Mouse (Mus musculus): ENCODE measurements around the gene Lpin3. TPM values are rescaled to one million over a fixed set of nuclear protein-coding genes. Genes with fewer than 3 reads are reported as not detected.
A peak's percentile ranks its signal among the peaks of the same experiment; 100 is the strongest.

Lpin3 gene
- polyA plus RNA-seq (2011; ENCODE audit: insufficient read length, low read depth, missing spikeins) = 3.1 and 4.8 TPM in 2 replicates

DNA sequence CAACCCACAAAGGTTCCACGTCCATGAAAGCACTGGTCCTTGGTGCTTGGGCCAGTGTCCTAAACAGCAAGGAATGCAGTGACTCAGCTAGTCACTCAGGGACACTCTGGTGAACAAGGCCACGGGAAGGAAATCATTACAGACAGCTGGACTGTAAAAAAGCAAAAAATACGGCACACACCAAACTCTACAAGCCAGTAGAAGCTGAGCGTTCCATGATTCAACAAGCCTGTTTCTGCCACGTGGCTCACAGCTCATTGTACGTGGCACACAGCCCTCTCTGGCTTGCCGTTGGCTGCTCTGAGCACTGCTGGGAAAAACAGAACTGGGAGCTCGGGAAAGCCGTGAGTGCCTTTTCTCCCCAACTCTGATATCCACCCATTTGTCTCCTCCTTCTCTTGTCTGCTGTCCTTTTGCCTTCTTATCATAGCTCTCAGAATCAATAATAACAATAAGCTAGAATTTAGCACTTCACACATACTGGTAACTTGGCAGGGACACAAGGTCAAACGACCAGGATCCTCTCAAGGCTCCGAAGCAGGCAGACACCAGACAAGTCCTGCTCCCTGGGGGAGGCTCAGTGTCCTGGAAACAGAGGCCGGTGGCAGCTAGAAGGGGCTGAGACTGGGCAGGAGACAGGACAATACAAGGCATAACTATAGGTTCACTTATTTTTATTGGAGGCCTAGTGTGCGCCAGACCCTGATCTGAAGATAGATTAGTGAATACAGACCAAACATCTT lies at the start of gene Lpin3:
Lpin3 (plus strand) TSS at position 218 of the 743 bp plus-strand sequence.
- peak within 1 kb of the TSS; percentile 79 for H3K27ac ChIP-seq (ENCODE audit: insufficient read depth, low read length)
- no peak within 1 kb of the TSS for H3K4me3 ChIP-seq (ENCODE audit: insufficient read depth, low read length)
- peaks cover 8% of the 10 kb centered on the region; the same call in 1 of the 2 replicates for H3K4me1 ChIP-seq (ENCODE audit: control insufficient read depth, insufficient read depth, low read length)
- TF ChIP-seq POLR2A (IDR thresholded peaks at IDR 0.05; ENCODE audit: low read depth, low read length) (peak; percentile 44; the same call in 1 of the 2 replicates), CTCF (IDR thresholded peaks at IDR 0.05; ENCODE audit: borderline replicate concordance, insufficient read depth, low read length) (no peak)

- Histone ChIP-seq H3K27ac (ENCODE audit: insufficient read depth, low read length) (no peak overlapping the region), H3K4me1 (ENCODE audit: control insufficient read depth, insufficient read depth, low read length) (no peaks in the 10 kb centered on the region), H3K4me3 (ENCODE audit: insufficient read depth, low read length) (no peak overlapping the region)
- TF ChIP-seq POLR2A (IDR thresholded peaks at IDR 0.05; ENCODE audit: low read depth, low read length) (no peak), CTCF (IDR thresholded peaks at IDR 0.05; ENCODE audit: borderline replicate concordance, insufficient read depth, low read length) (no peak)
Observed at GRCm38 (mm10) chr2:160840838-160841237, 39.6 kb upstream of the Lpin3 start.

DNA sequence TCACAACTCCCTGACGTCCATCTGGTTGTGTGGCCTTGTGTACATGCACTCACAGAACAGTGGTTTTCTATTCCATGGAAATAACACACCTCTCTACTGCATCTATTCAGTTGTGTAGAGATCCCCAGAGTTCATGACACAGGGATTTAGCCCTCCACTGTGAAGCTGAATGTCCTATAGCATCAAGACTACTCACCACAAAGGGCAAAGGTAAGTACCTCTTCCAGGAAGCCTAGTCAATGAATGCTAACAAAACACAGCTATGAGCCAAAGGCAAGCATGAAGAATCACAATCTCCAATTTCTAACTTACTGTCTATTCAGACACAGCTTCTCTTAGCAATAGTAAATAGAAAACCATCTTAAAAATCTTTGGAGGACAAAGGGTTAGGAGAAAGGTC lies 32.8 kb upstream of the Lpin3 start:
- no peak overlapping the region for H3K4me3 ChIP-seq (ENCODE audit: insufficient read depth, low read length)
- TF ChIP-seq POLR2A (IDR thresholded peaks at IDR 0.05; ENCODE audit: low read depth, low read length) (no peak), CTCF (IDR thresholded peaks at IDR 0.05; ENCODE audit: borderline replicate concordance, insufficient read depth, low read length) (no peak)
- no peak overlapping the region for H3K27ac ChIP-seq (ENCODE audit: insufficient read depth, low read length)
- H3K4me1 ChIP-seq (ENCODE audit: control insufficient read depth, insufficient read depth, low read length) = no peaks in the 10 kb centered on the region

- Histone ChIP-seq H3K4me1 (ENCODE audit: control insufficient read depth, insufficient read depth, low read length) (no peaks in the 10 kb centered on the region), H3K4me3 (ENCODE audit: insufficient read depth, low read length) (no peak overlapping the region), H3K27ac (ENCODE audit: insufficient read depth, low read length) (no peak overlapping the region)
- no peak for TF ChIP-seq POLR2A (IDR thresholded peaks at IDR 0.05; ENCODE audit: low read depth, low read length)
- no peak for TF ChIP-seq CTCF (IDR thresholded peaks at IDR 0.05; ENCODE audit: borderline replicate concordance, insufficient read depth, low read length)
Observed at GRCm38 (mm10) chr2:160848186-160848585, 32.3 kb upstream of the Lpin3 start.

DNA sequence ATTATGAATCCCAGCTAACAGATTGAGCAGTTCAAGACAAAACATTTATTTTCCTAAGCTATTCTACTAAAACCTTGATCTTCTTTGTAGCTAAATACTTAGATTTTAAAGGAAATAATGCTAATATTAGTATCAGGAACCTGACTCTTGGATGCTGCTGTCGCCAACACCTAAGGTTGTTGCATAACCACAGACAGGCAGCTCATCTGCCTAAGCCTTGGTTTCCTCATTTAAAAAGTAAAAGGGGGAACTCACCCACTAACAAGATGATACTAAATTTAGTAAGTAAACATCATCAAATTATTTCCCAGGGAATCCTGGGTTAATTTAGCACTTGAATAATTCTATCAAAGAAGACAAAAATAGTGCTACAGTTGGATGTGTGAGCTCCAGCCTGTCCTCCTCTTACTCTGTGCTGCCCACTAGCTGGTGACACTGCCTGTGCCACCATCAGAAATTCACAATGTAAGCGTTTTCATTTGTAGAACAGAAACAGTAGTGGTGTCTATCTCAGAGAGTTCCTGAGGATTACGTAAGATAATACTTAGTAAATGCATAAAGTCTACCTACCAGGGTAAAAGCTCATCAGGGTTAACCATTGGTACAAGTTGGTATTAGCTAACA lies 30.7 kb upstream of the Lpin3 start:
- H3K4me3 ChIP-seq (ENCODE audit: insufficient read depth, low read length) = no peak overlapping the region
- no peaks in the 10 kb centered on the region for H3K4me1 ChIP-seq (ENCODE audit: control insufficient read depth, insufficient read depth, low read length)
- TF ChIP-seq POLR2A (IDR thresholded peaks at IDR 0.05; ENCODE audit: low read depth, low read length) (no peak), CTCF (IDR thresholded peaks at IDR 0.05; ENCODE audit: borderline replicate concordance, insufficient read depth, low read length) (no peak)
- H3K27ac ChIP-seq (ENCODE audit: insufficient read depth, low read length) = no peak overlapping the region

DNA sequence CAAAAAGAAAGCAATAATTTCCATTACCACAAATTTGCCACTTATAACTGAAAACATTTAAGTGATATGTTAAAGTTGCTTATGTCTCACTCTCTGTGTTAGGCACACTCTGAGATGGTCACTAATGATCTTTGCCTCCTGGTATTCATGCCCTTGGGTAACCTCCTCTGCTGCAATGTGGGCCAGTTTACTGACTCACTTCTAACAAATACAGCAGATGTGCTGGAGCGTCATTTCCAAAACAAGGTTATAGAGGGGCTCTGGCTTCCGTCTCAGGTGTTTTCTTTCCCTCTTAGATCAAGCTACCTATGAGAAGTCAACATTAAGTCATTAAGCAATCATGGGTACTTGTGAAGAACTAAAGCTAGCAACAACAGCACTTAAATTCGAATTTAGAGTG lies 30.1 kb upstream of the Lpin3 start:
- Histone ChIP-seq H3K4me1 (ENCODE audit: control insufficient read depth, insufficient read depth, low read length) (no peaks in the 10 kb centered on the region), H3K4me3 (ENCODE audit: insufficient read depth, low read length) (no peak overlapping the region), H3K27ac (ENCODE audit: insufficient read depth, low read length) (no peak overlapping the region)
- TF ChIP-seq POLR2A (IDR thresholded peaks at IDR 0.05; ENCODE audit: low read depth, low read length) = no peak

GRCm38 (mm10) chr2:160854687-160855086 lies 25.8 kb upstream of the Lpin3 start:
- Histone ChIP-seq H3K4me1 (ENCODE audit: control insufficient read depth, insufficient read depth, low read length) (no peaks in the 10 kb centered on the region), H3K4me3 (ENCODE audit: insufficient read depth, low read length) (no peak overlapping the region), H3K27ac (ENCODE audit: insufficient read depth, low read length) (no peak overlapping the region)
- TF ChIP-seq POLR2A (IDR thresholded peaks at IDR 0.05; ENCODE audit: low read depth, low read length) = no peak
- TF ChIP-seq CTCF (IDR thresholded peaks at IDR 0.05; ENCODE audit: borderline replicate concordance, insufficient read depth, low read length) = no peak

- H3K4me3 ChIP-seq (ENCODE audit: insufficient read depth, low read length) = no peak overlapping the region
- H3K27ac ChIP-seq (ENCODE audit: insufficient read depth, low read length) = no peak overlapping the region
- no peak for TF ChIP-seq CTCF (IDR thresholded peaks at IDR 0.05; ENCODE audit: borderline replicate concordance, insufficient read depth, low read length)
- TF ChIP-seq POLR2A (IDR thresholded peaks at IDR 0.05; ENCODE audit: low read depth, low read length) = no peak
- H3K4me1 ChIP-seq (ENCODE audit: control insufficient read depth, insufficient read depth, low read length) = no peaks in the 10 kb centered on the region
Observed at GRCm38 (mm10) chr2:160856359-160857102, 23.9 kb upstream of the Lpin3 start.

DNA sequence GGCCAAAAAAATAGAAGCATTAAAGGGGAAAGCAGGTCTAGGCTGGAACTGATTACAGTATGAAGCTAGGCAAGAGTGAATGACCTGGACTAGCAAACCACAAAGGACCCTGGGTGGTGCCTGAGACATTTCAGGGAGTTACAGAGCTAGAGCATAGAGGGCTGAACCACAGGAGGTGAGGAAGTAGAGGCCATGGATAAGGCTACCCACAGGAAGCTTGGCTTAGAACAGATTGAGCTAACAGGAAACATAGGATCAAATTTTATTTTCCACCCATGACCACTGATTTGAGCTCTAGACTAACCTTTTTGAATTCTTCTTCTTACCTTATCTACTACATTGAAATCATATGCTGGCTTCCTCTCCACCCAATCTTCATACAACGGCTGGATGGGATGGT lies 20.1 kb upstream of the Lpin3 start:
- TF ChIP-seq POLR2A (IDR thresholded peaks at IDR 0.05; ENCODE audit: low read depth, low read length) (no peak), CTCF (IDR thresholded peaks at IDR 0.05; ENCODE audit: borderline replicate concordance, insufficient read depth, low read length) (no peak)
- peaks cover 4% of the 10 kb centered on the region; the same call in 1 of the 2 replicates for H3K4me1 ChIP-seq (ENCODE audit: control insufficient read depth, insufficient read depth, low read length)
- H3K4me3 ChIP-seq (ENCODE audit: insufficient read depth, low read length) = no peak overlapping the region
- H3K27ac ChIP-seq (ENCODE audit: insufficient read depth, low read length) = no peak overlapping the region

All from embryonic fibroblast, embryonic 13.5 days (primary cell).